Mouse (Mus musculus) bone marrow, adult 2 months (tissue): ENCODE results near the gene Gm20481. TPM values are rescaled to one million over a fixed set of nuclear protein-coding genes. Genes with fewer than 3 reads are reported as not detected.
A peak's percentile ranks its signal among the peaks of the same experiment; 100 is the strongest.
"Not testable (repeated sequence)": the region's sequence is repeated elsewhere in the genome, so short reads cannot be mapped to it uniquely, and the experiment has no call there.

Experiments used
- H3K27ac ChIP-seq: fragments of 200-500 bp; 2 replicates; pipeline ENCODE4 v1.5.1; 2012; ENCODE audit warnings: low read depth, mild to moderate bottlenecking, control low read depth, inconsistent platforms, low read length; ENCODE audit not compliant: control insufficient read depth, poor library complexity, insufficient read depth
- H3K4me1 ChIP-seq: fragments of 200-500 bp; 2 replicates; pipeline ENCODE4 v1.6.1; 2011; ENCODE audit warnings: low read length; ENCODE audit not compliant: control insufficient read depth, insufficient read depth
- H3K4me3 ChIP-seq: fragments of 200-500 bp; replicated peaks from 2 replicates; pipeline ENCODE3; 2011; ENCODE audit warnings: mild to moderate bottlenecking, low read depth, low read length, control low read depth; ENCODE audit not compliant: control insufficient read depth
- CTCF ChIP-seq: fragments of 200-500 bp; IDR thresholded peaks from 2 replicates; pipeline ENCODE4 v1.5.1; 2011; ENCODE audit warnings: low read length, control low read depth; ENCODE audit not compliant: control insufficient read depth, insufficient read depth
- POLR2A ChIP-seq: fragments of 200-500 bp; IDR thresholded peaks from 2 replicates; pipeline ENCODE4 v1.6.1; 2011; ENCODE audit warnings: low read depth, mild to moderate bottlenecking, control low read depth, low read length, borderline replicate concordance; ENCODE audit not compliant: control insufficient read depth
- WGBS: fragments of 180-500 bp; shearing (Covaris S2); methylation state at CpG from one replicate; pipeline ENCODE4 v1.1.7; 2018; 5-methylcytosine and 5-hydroxymethylcytosine counted together
- polyA plus RNA-seq: library from polyadenylated mRNA; stranded (reverse); fragments of >200 nt; gene quantifications from 2 replicates; pipeline ENCODE4 v1.2.4, GENCODE M21; 2011; ENCODE audit warnings: low replicate concordance; ENCODE audit not compliant: missing spikeins, insufficient read depth, insufficient read length

Gm20481 gene
- polyA plus RNA-seq, 1 experiment: not detected

- 29% methylated on average over 9 of the region's 9 CpGs for WGBS
- peak overlapping the region; percentile 44 for H3K4me3 ChIP-seq
- H3K4me1 ChIP-seq: peaks cover 5% of the 10 kb centered on the region; the same call in 1 of the 2 replicates
- no peak for TF ChIP-seq POLR2A
- TF ChIP-seq CTCF: no peak
- peak overlapping the region; percentile 31; the same call in 1 of the 2 replicates for H3K27ac ChIP-seq
Observed at GRCm38 (mm10) chr17:35003022-35003838, 33.5 kb downstream of the Gm20481 start.

GRCm38 (mm10) chr17:35004075-35004717 lies 34.5 kb downstream of the Gm20481 start:
- TF ChIP-seq CTCF (no peak), POLR2A (no peak)
- Histone ChIP-seq H3K27ac (no peak overlapping the region), H3K4me3 (no peak overlapping the region), H3K4me1 (peaks cover 5% of the 10 kb centered on the region; the same call in 1 of the 2 replicates)
- 94% methylated on average over 17 of the region's 17 CpGs for WGBS

- Histone ChIP-seq H3K27ac (no peak overlapping the region), H3K4me1 (peaks cover 5% of the 10 kb centered on the region; the same call in 1 of the 2 replicates), H3K4me3 (no peak overlapping the region)
- 88% methylated on average over 10 of the region's 10 CpGs for WGBS
- TF ChIP-seq CTCF: no peak
- no peak for TF ChIP-seq POLR2A
Observed at GRCm38 (mm10) chr17:35005158-35005557, 35.4 kb downstream of the Gm20481 start.

GRCm38 (mm10) chr17:35005902-35006301 lies 36.2 kb downstream of the Gm20481 start:
- H3K27ac ChIP-seq, H3K4me1 ChIP-seq, H3K4me3 ChIP-seq: not testable (repeated sequence)
- 93% methylated on average over 4 of the region's 5 CpGs for WGBS

GRCm38 (mm10) chr17:35007387-35007991 lies 37.8 kb downstream of the Gm20481 start:
- no peak for TF ChIP-seq POLR2A
- Histone ChIP-seq H3K27ac (no peak overlapping the region), H3K4me3 (no peak overlapping the region), H3K4me1 (peaks cover 5% of the 10 kb centered on the region; the same call in 1 of the 2 replicates)
- 85% methylated on average over 7 of the region's 7 CpGs for WGBS

GRCm38 (mm10) chr17:35009586-35009985 lies 39.9 kb downstream of the Gm20481 start:
- TF ChIP-seq CTCF: no peak
- no peak for TF ChIP-seq POLR2A
- WGBS: 79% methylated on average over 7 of the region's 7 CpGs

GRCm38 (mm10) chr17:35011440-35011839 lies 41.7 kb downstream of the Gm20481 start:
- TF ChIP-seq POLR2A (no peak), CTCF (no peak)
- H3K4me3 ChIP-seq: no peak overlapping the region
- no peaks in the 10 kb centered on the region for H3K4me1 ChIP-seq
- no peak overlapping the region for H3K27ac ChIP-seq
- 94% methylated on average over 8 of the region's 8 CpGs for WGBS

More at GRCm38 (mm10) chr17:35009586-35009985, 39.9 kb downstream of the Gm20481 start:
- H3K4me1 ChIP-seq: no peaks in the 10 kb centered on the region
- no peak overlapping the region for H3K4me3 ChIP-seq
- no peak overlapping the region for H3K27ac ChIP-seq

GRCm38 (mm10) chr17:35012430-35012829 lies 42.7 kb downstream of the Gm20481 start:
- TF ChIP-seq POLR2A: no peak
- TF ChIP-seq CTCF: no peak

GRCm38 (mm10) chr17:35013221-35013620 lies 43.5 kb downstream of the Gm20481 start:
- Histone ChIP-seq H3K4me1 (no peaks in the 10 kb centered on the region), H3K27ac (no peak overlapping the region), H3K4me3 (no peak overlapping the region)
- TF ChIP-seq CTCF: no peak
- no peak for TF ChIP-seq POLR2A
- WGBS: 88% methylated on average over 6 of the region's 6 CpGs

More at GRCm38 (mm10) chr17:35012430-35012829, 42.7 kb downstream of the Gm20481 start:
- no peak overlapping the region for H3K27ac ChIP-seq
- no peaks in the 10 kb centered on the region for H3K4me1 ChIP-seq
- no peak overlapping the region for H3K4me3 ChIP-seq
- 86% methylated on average over 13 of the region's 13 CpGs for WGBS
